Mouse (Mus musculus): Measurements from ENCODE around the gene Fermt2. TPM values are rescaled to one million over a fixed set of nuclear protein-coding genes. Genes with fewer than 3 reads are reported as not detected.

The Fermt2 gene
- polyA plus RNA-seq, 1 experiment: 8.2 TPM

GRCm38 (mm10) chr14:45515771-45516170 is 14.1 kb downstream of the Fermt2 start:
- no peak overlapping the region for H3K27ac ChIP-seq (ENCODE audit: control insufficient read depth, insufficient read depth, low read length)
- H3K4me3 ChIP-seq (ENCODE audit: control insufficient read depth, insufficient read depth, low read length): no peak overlapping the region
- H3K4me1 ChIP-seq (replicated peaks; ENCODE audit: control insufficient read depth, insufficient read depth, low read length): no peaks in the 10 kb centered on the region
- no peaks in the 10 kb centered on the region for H3K27me3 ChIP-seq (ENCODE audit: control insufficient read depth, insufficient read depth, low read length)
- no peak for TF ChIP-seq POLR2A (IDR thresholded peaks at IDR 0.05; ENCODE audit: control insufficient read depth, extremely low read depth, insufficient read depth, low read length, poor library complexity)
- TF ChIP-seq CTCF (IDR thresholded peaks at IDR 0.05; ENCODE audit: borderline replicate concordance, control insufficient read depth, extremely low read depth, insufficient read depth, low read length, poor library complexity): no peak
- H3K36me3 ChIP-seq (ENCODE audit: control insufficient read depth, insufficient read depth, low read length): no peaks in the 10 kb centered on the region
- WGBS: 92% methylated on average over 11 of the region's 11 CpGs
- no peak for DNase-seq

DNA sequence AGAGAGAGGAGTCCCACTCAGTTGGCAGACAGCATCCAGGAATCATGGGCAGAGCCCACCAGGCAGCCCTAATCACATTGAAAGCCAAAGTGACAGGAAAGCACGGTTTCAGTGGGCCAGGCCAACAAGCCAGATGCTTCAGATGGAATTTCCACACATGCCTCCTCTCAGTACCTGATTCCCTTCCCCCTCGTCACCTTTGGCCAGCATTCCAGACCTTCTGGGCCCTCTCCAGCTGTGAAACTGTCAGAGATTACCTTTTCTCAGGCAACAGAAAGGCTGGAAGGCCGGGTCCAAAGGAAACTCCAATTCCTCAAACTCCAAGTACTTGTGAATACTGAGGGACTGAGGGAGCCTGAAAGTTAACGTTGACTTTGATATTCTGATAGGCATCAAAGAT is 19.1 kb downstream of the Fermt2 start:
- no peak for DNase-seq
- Histone ChIP-seq H3K27ac (ENCODE audit: control insufficient read depth, insufficient read depth, low read length) (no peak overlapping the region), H3K4me1 (replicated peaks; ENCODE audit: control insufficient read depth, insufficient read depth, low read length) (no peaks in the 10 kb centered on the region), H3K36me3 (ENCODE audit: control insufficient read depth, insufficient read depth, low read length) (no peaks in the 10 kb centered on the region), H3K27me3 (ENCODE audit: control insufficient read depth, insufficient read depth, low read length) (no peaks in the 10 kb centered on the region), H3K4me3 (ENCODE audit: control insufficient read depth, insufficient read depth, low read length) (no peak overlapping the region)
- 68% methylated on average over 4 of the region's 4 CpGs for WGBS
- no peak for TF ChIP-seq CTCF (IDR thresholded peaks at IDR 0.05; ENCODE audit: borderline replicate concordance, control insufficient read depth, extremely low read depth, insufficient read depth, low read length, poor library complexity)
- TF ChIP-seq POLR2A (IDR thresholded peaks at IDR 0.05; ENCODE audit: control insufficient read depth, extremely low read depth, insufficient read depth, low read length, poor library complexity): no peak

- TF ChIP-seq POLR2A (IDR thresholded peaks at IDR 0.05; ENCODE audit: control insufficient read depth, extremely low read depth, insufficient read depth, low read length, poor library complexity) (no peak), CTCF (IDR thresholded peaks at IDR 0.05; ENCODE audit: borderline replicate concordance, control insufficient read depth, extremely low read depth, insufficient read depth, low read length, poor library complexity) (no peak)
- no peak for DNase-seq
- H3K4me3 ChIP-seq (ENCODE audit: control insufficient read depth, insufficient read depth, low read length): no peak overlapping the region
- H3K4me1 ChIP-seq (replicated peaks; ENCODE audit: control insufficient read depth, insufficient read depth, low read length): no peaks in the 10 kb centered on the region
- H3K36me3 ChIP-seq (ENCODE audit: control insufficient read depth, insufficient read depth, low read length): no peaks in the 10 kb centered on the region
- H3K27ac ChIP-seq (ENCODE audit: control insufficient read depth, insufficient read depth, low read length): no peak overlapping the region
- WGBS: 49% methylated on average over 4 of the region's 4 CpGs
- no peaks in the 10 kb centered on the region for H3K27me3 ChIP-seq (ENCODE audit: control insufficient read depth, insufficient read depth, low read length)
Measured at GRCm38 (mm10) chr14:45507923-45508322, 22.0 kb downstream of the Fermt2 start.

- Histone ChIP-seq H3K27ac (ENCODE audit: control insufficient read depth, insufficient read depth, low read length) (no peak overlapping the region), H3K4me1 (replicated peaks; ENCODE audit: control insufficient read depth, insufficient read depth, low read length) (no peaks in the 10 kb centered on the region), H3K36me3 (ENCODE audit: control insufficient read depth, insufficient read depth, low read length) (no peaks in the 10 kb centered on the region), H3K27me3 (ENCODE audit: control insufficient read depth, insufficient read depth, low read length) (no peaks in the 10 kb centered on the region), H3K4me3 (ENCODE audit: control insufficient read depth, insufficient read depth, low read length) (no peak overlapping the region)
- WGBS: 90% methylated on average over 3 of the region's 3 CpGs
- DNase-seq: no peak
- TF ChIP-seq POLR2A (IDR thresholded peaks at IDR 0.05; ENCODE audit: control insufficient read depth, extremely low read depth, insufficient read depth, low read length, poor library complexity): no peak
- no peak for TF ChIP-seq CTCF (IDR thresholded peaks at IDR 0.05; ENCODE audit: borderline replicate concordance, control insufficient read depth, extremely low read depth, insufficient read depth, low read length, poor library complexity)
Measured at GRCm38 (mm10) chr14:45507447-45507846, 22.5 kb downstream of the Fermt2 start.

DNA sequence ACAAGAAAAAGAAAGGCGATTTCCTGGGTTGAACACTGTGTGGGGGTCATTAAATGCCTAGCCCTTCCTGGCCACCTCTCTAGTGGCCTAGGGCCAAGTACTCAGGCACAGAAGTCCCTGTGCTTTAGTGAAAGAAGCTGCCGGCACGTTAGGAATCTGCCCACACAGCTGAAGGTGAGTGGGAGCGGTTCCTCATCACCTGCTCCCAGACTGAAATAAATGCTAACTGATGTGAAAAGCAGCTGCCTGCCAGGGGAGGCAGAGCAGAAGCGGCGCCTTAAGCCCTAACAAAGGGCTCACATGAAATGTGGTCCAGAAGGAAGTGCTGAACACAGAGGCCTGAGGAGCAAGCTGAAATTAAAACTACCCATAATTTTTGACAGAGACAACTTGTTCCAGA is 22.9 kb downstream of the Fermt2 start:
- 58% methylated on average over 6 of the region's 6 CpGs for WGBS
- no peaks in the 10 kb centered on the region for H3K36me3 ChIP-seq (ENCODE audit: control insufficient read depth, insufficient read depth, low read length)
- DNase-seq: no peak
- no peak overlapping the region for H3K4me3 ChIP-seq (ENCODE audit: control insufficient read depth, insufficient read depth, low read length)
- TF ChIP-seq POLR2A (IDR thresholded peaks at IDR 0.05; ENCODE audit: control insufficient read depth, extremely low read depth, insufficient read depth, low read length, poor library complexity): no peak
- TF ChIP-seq CTCF (IDR thresholded peaks at IDR 0.05; ENCODE audit: borderline replicate concordance, control insufficient read depth, extremely low read depth, insufficient read depth, low read length, poor library complexity): no peak
- no peak overlapping the region for H3K27ac ChIP-seq (ENCODE audit: control insufficient read depth, insufficient read depth, low read length)
- H3K27me3 ChIP-seq (ENCODE audit: control insufficient read depth, insufficient read depth, low read length): no peaks in the 10 kb centered on the region
- H3K4me1 ChIP-seq (replicated peaks; ENCODE audit: control insufficient read depth, insufficient read depth, low read length): no peaks in the 10 kb centered on the region

DNA sequence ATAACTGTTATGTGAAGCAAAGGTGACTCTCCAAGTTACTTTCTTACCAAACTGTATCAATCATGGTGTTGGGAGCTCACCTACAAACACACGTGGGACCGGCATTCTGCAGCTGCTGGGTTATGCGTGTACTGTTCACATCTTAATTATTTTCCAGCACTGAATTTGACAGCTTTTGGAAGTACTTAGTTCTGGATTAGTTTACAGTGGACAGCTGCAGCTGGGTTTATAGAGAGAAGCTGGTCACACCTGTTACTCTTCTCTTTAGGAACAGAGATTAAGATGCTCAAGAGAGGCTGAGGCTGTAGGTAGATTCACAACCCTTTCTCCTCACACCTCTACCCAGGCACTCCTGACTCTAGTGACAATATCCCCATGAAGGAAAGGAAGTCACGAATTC is 23.8 kb downstream of the Fermt2 start:
- no peak for DNase-seq
- Histone ChIP-seq H3K4me1 (replicated peaks; ENCODE audit: control insufficient read depth, insufficient read depth, low read length) (no peaks in the 10 kb centered on the region), H3K27me3 (ENCODE audit: control insufficient read depth, insufficient read depth, low read length) (no peaks in the 10 kb centered on the region), H3K27ac (ENCODE audit: control insufficient read depth, insufficient read depth, low read length) (no peak overlapping the region), H3K36me3 (ENCODE audit: control insufficient read depth, insufficient read depth, low read length) (no peaks in the 10 kb centered on the region), H3K4me3 (ENCODE audit: control insufficient read depth, insufficient read depth, low read length) (no peak overlapping the region)
- 93% methylated on average over 4 of the region's 4 CpGs for WGBS
- TF ChIP-seq POLR2A (IDR thresholded peaks at IDR 0.05; ENCODE audit: control insufficient read depth, extremely low read depth, insufficient read depth, low read length, poor library complexity) (no peak), CTCF (IDR thresholded peaks at IDR 0.05; ENCODE audit: borderline replicate concordance, control insufficient read depth, extremely low read depth, insufficient read depth, low read length, poor library complexity) (no peak)

DNA sequence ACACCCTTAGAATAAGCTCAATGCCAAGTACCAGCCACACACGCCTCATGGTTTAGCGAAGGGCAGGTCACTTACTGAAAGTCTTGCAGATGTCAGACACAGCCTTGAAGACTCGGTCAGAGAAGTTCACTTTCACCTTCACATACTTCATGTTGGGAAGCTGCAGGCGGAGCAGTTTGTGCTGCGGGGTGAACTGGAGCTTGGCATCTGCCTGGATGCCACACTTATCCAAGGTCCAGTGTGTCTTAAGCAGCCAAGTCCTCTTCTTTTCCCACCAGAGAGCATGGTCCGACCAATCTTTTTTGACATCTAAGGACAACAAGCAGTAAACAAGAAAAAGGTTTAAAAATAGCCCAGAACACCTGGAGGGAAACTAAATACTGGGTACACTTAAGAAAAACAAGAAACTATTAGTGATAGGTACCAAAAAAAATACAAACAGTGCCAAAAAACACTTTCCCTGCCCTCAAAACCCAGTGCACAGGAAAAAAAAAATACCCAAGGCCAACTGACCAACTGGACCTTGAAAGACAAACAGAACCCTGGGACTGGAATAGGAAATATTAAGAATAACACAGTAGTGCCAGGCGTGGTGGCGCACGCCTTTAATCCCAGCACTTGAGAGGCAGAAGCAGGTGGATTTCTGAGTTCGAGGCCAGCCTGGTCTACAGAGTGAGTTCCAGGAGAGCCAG is 25.4 kb downstream of the Fermt2 start:
- no peaks in the 10 kb centered on the region for H3K36me3 ChIP-seq (ENCODE audit: control insufficient read depth, insufficient read depth, low read length)
- no peaks in the 10 kb centered on the region for H3K27me3 ChIP-seq (ENCODE audit: control insufficient read depth, insufficient read depth, low read length)
- no peaks in the 10 kb centered on the region for H3K4me1 ChIP-seq (replicated peaks; ENCODE audit: control insufficient read depth, insufficient read depth, low read length)
- 92% methylated on average over 10 of the region's 10 CpGs for WGBS
- H3K27ac ChIP-seq (ENCODE audit: control insufficient read depth, insufficient read depth, low read length): no peak overlapping the region
- no peak overlapping the region for H3K4me3 ChIP-seq (ENCODE audit: control insufficient read depth, insufficient read depth, low read length)
- DNase-seq: no peak
- no peak for TF ChIP-seq POLR2A (IDR thresholded peaks at IDR 0.05; ENCODE audit: control insufficient read depth, extremely low read depth, insufficient read depth, low read length, poor library complexity)
- no peak for TF ChIP-seq CTCF (IDR thresholded peaks at IDR 0.05; ENCODE audit: borderline replicate concordance, control insufficient read depth, extremely low read depth, insufficient read depth, low read length, poor library complexity)

Data from thymus, adult 2 months (tissue).